Mouse (Mus musculus) neural tube, embryonic 14.5 days (tissue): ENCODE results near the gene Slc43a2. TPM values are rescaled to one million over a fixed set of nuclear protein-coding genes. Genes with fewer than 3 reads are reported as not detected.

Source experiments
- ATAC-seq: fragments of 200-750 bp; cut with Nextera tagmentation; 2 replicates; pipeline ENCODE4 v1.8.0; 2017; ENCODE audit warnings: low read depth, mild to moderate bottlenecking, moderate TSS enrichment, moderate library complexity
- H3K27ac ChIP-seq: fragments of 300-500 bp; sonication (generic); 2 replicates; pipeline ENCODE4 v1.5.1; 2014; ENCODE audit warnings: low read depth, mild to moderate bottlenecking, control low read depth, low read length, moderate library complexity, mixed read lengths
- H3K27me3 ChIP-seq: fragments of 300-500 bp; sonication (generic); 2 replicates; pipeline ENCODE4 v1.6.1; 2014; ENCODE audit warnings: low read length; ENCODE audit not compliant: control insufficient read depth, insufficient read depth
- H3K36me3 ChIP-seq: fragments of 300-500 bp; sonication (generic); 2 replicates; pipeline ENCODE4 v1.6.1; 2014; ENCODE audit warnings: low read length, mixed read lengths; ENCODE audit not compliant: control insufficient read depth, insufficient read depth
- H3K4me1 ChIP-seq: fragments of 300-500 bp; sonication (generic); 2 replicates; pipeline ENCODE4 v1.6.1; 2014; ENCODE audit warnings: low read length; ENCODE audit not compliant: control insufficient read depth, insufficient read depth
- H3K4me2 ChIP-seq: fragments of 300-500 bp; sonication (generic); 2 replicates; pipeline ENCODE4 v1.6.1; 2014; ENCODE audit warnings: mild to moderate bottlenecking, low read depth, low read length, control low read depth
- H3K4me3 ChIP-seq: fragments of 300-500 bp; sonication (generic); 2 replicates; pipeline ENCODE4 v1.5.1; 2014; ENCODE audit warnings: low read depth, low read length, control low read depth, mixed read lengths
- H3K9ac ChIP-seq: fragments of 300-500 bp; sonication (generic); replicated peaks from 2 replicates; pipeline ENCODE4 v1.6.1; 2014; ENCODE audit warnings: low read depth, mild to moderate bottlenecking, control low read depth, low read length, mixed read lengths
- H3K9me3 ChIP-seq: fragments of 300-500 bp; sonication (generic); 2 replicates; pipeline ENCODE4 v1.6.1; 2016; ENCODE audit warnings: low read length; ENCODE audit not compliant: control insufficient read depth
- WGBS: fragments of 180-500 bp; shearing (Covaris S2); extraction: QIAGEN DNeasy Blood & Tissue Kit; methylation state at CpG from one replicate; pipeline ENCODE4 v1.1.7; 2014; 5-methylcytosine and 5-hydroxymethylcytosine counted together
- polyA plus RNA-seq: library from polyadenylated mRNA; unstranded; fragments of >200 nt; fragmentation: Nextera tagmentation; extraction: Ambion mirVana; gene quantifications from 2 replicates; pipeline ENCODE4 v1.2.1, GENCODE M21; 2014

Gene Slc43a2
- polyA plus RNA-seq, 1 experiment from 2014 or later, result 17.0 TPM

- Histone ChIP-seq H3K4me3 (no peak overlapping the region), H3K4me1 (peaks cover 13% of the 10 kb centered on the region), H3K4me2 (no peak overlapping the region), H3K9me3 (no peaks in the 10 kb centered on the region), H3K36me3 (0 out of 2 replicates have a peak, but pooled peaks cover 3% of the 10 kb centered on the region), H3K9ac (no peak overlapping the region), H3K27ac (no peak overlapping the region; the same call in 1 of the 2 replicates), H3K27me3 (no peaks in the 10 kb centered on the region)
- no peak for ATAC-seq
- 86% methylated on average over 5 of the region's 5 CpGs for WGBS
Observed at GRCm38 (mm10) chr11:75586963-75587362, 55.5 kb downstream of the Slc43a2 start.

DNA sequence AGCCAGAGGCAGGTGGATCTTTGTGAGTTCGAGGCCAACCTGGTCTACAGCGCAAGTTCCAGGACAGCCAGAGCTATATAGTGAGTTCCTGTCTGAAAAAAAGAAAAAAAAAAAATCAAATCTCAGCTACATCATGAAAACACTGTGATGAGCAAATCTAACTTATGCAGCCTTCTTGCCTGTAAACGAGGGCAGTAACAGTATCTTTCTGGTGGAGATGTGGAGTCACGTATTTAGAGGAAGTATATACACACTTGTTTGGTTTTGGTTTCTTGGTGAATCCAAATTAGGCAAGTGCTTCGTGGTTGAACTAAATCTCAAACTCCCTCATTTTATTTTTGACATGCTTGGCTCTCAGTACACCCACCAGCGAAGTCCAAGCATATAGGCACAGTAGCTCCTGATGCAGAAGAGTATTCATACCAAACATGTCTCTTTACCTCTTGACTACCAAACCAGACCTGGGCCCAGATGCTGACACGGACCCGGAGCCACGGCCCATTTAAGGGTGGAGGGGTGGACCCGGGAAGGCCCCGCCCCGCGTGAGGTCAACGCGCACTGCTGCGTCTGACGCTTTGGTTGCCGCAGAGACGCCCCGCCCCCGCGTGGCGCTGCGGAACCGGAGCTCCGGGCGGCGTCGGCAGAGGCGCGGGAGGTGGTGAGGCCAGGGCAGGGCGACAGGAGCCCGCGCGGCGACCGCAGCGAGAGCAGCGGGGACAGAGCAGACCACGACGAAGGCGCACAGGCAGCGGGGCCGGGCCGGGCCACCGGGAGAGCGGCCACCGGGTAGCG lies 56.2 kb downstream of the Slc43a2 start, which contains the start of gene Pitpna:
Gene Pitpna, plus strand, starts transcription at position 605 of the 792 bp plus-strand sequence.
- Histone ChIP-seq H3K4me1 (peaks cover 13% of the 10 kb centered on the region), H3K27ac (peak within 1 kb of the TSS; percentile 91), H3K4me3 (peak within 1 kb of the TSS; percentile 86), H3K4me2 (peak within 1 kb of the TSS; percentile 87), H3K9me3 (no peaks in the 10 kb centered on the region), H3K9ac (peak within 1 kb of the TSS; percentile 96), H3K36me3 (peaks cover 5% of the 10 kb centered on the region; the same call in 1 of the 2 replicates), H3K27me3 (no peaks in the 10 kb centered on the region)
- WGBS, result 9% methylated on average over 34 of the region's 49 CpGs
- peak; percentile 94 for ATAC-seq

DNA sequence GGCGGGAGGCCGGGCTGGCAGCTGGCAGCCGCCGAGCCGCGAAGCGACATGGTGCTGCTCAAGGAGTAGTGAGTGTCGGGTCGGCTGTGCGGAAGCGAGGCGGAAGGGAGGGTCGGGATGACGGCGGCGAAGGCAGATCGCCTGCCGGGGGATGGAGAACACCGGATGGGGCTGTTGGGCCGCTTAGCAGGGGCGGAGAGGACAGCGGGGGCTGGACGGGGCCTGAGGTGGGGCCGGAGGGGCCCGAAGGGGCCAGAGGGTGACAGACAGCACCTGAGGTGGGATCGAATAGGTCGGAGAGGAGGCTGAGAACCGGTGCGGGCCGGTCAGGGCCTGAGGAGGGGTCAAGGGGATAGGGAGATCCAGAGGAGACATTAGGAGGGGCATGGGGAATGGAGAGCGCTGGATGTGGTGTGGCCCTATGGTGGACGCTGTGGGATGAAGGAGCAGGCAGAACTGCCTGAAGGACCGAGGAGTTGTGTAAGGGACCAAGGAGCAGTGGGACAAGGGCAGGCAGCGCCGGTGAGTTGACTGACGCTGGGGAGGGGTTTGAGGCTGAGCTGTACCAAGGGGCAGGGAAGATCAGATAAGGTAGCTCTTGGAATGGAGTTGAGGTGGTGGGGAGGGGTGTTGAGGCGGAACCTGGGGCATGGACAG lies 56.9 kb downstream of the Slc43a2 start:
- peak overlapping the region; percentile 86 for H3K4me3 ChIP-seq
- peaks cover 11% of the 10 kb centered on the region; the same call in 1 of the 2 replicates for H3K36me3 ChIP-seq
- no peaks in the 10 kb centered on the region for H3K27me3 ChIP-seq
- ATAC-seq, result peak; percentile 83
- peaks cover 13% of the 10 kb centered on the region for H3K4me1 ChIP-seq
- peak overlapping the region; percentile 96 for H3K9ac ChIP-seq
- H3K4me2 ChIP-seq, result peak overlapping the region; percentile 87
- H3K27ac ChIP-seq, result peak overlapping the region; percentile 91
- 1% methylated on average over 37 of the region's 37 CpGs for WGBS
- no peaks in the 10 kb centered on the region for H3K9me3 ChIP-seq

GRCm38 (mm10) chr11:75592612-75593011 lies 61.1 kb downstream of the Slc43a2 start:
- 83% methylated on average over 5 of the region's 5 CpGs for WGBS
- no peaks in the 10 kb centered on the region for H3K9me3 ChIP-seq
- no peak for ATAC-seq
- no peak overlapping the region for H3K9ac ChIP-seq
- H3K4me3 ChIP-seq, result no peak overlapping the region
- no peaks in the 10 kb centered on the region for H3K27me3 ChIP-seq
- H3K4me1 ChIP-seq, result peaks cover 13% of the 10 kb centered on the region
- no peak overlapping the region for H3K4me2 ChIP-seq
- H3K36me3 ChIP-seq, result peaks cover 31% of the 10 kb centered on the region
- H3K27ac ChIP-seq, result no peak overlapping the region

DNA sequence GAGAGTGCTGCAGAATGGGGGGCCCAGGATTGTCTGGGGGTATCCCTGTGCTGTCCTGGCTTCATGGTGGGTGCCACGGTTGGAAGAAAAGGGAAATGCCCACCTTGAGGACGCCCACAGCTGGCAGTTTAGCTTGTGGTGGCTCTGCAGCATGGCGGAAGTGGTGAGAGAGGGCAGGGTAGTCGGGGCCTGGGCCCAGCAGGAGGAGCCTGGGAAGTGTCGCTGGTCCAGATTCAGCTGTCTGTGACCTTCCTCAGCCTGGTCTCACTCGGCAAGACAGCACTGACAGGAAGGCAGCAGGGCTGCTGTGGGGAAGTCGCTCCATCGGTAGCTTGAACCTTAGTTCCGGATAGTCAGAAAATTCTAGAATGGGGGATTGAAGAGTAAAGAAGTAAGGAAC lies 62.9 kb downstream of the Slc43a2 start:
- H3K9me3 ChIP-seq, result no peaks in the 10 kb centered on the region
- no peaks in the 10 kb centered on the region for H3K27me3 ChIP-seq
- ATAC-seq, result no peak
- no peak overlapping the region for H3K4me2 ChIP-seq
- WGBS, result 87% methylated on average over 9 of the region's 9 CpGs
- peaks cover 40% of the 10 kb centered on the region for H3K36me3 ChIP-seq
- H3K4me1 ChIP-seq, result peaks cover 5% of the 10 kb centered on the region; the same call in 1 of the 2 replicates
- no peak overlapping the region for H3K27ac ChIP-seq
- H3K4me3 ChIP-seq, result no peak overlapping the region
- H3K9ac ChIP-seq, result no peak overlapping the region

DNA sequence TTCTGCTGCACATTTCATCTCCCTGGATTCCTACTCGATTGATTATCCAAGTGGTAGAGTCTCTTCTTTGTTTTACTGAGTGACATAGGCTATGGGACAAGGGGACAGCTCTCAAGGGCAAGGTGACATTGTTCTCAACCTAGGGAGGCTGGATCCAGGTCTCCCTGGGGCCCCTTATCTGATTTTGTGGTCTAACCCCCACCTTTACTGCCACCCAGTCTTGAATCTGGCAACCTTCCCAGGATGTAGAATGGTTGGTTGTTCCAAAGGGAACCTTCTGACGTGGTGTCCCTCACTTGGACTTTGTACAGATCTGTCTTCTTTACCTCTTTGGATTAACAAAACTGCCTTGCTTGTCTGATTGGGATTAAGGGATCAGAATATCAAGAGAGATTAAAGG lies 63.9 kb downstream of the Slc43a2 start:
- no peak for ATAC-seq
- H3K36me3 ChIP-seq, result peaks cover 40% of the 10 kb centered on the region
- H3K27me3 ChIP-seq, result no peaks in the 10 kb centered on the region
- no peaks in the 10 kb centered on the region for H3K4me1 ChIP-seq
- H3K4me3 ChIP-seq, result no peak overlapping the region
- H3K4me2 ChIP-seq, result no peak overlapping the region
- no peak overlapping the region for H3K27ac ChIP-seq
- H3K9me3 ChIP-seq, result no peaks in the 10 kb centered on the region
- WGBS, result 87% methylated on average over 2 of the region's 2 CpGs
- no peak overlapping the region for H3K9ac ChIP-seq

DNA sequence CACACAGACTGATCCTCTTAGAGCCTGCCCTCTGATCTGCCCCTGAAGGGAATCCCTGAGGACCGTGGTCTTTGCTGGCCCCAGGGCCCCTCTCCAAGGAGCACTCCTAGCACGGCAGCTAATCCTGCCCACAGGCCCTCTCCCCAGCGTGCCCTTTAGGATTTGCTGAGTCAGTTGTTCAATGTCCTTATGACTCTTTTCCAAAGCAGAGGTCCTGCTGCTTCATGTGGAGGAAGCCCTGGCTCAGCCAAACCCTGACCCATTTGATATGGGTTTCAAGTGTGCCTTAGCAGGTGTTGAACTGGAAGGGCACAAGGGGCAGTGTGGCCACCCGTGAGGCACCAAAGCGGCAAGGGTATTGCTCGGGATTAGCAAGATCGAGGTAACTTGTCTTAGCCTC lies 64.3 kb downstream of the Slc43a2 start:
- H3K36me3 ChIP-seq, result peaks cover 43% of the 10 kb centered on the region
- H3K9ac ChIP-seq, result no peak overlapping the region
- 85% methylated on average over 7 of the region's 7 CpGs for WGBS
- no peak overlapping the region for H3K4me3 ChIP-seq
- no peaks in the 10 kb centered on the region for H3K4me1 ChIP-seq
- H3K27me3 ChIP-seq, result no peaks in the 10 kb centered on the region
- ATAC-seq, result no peak
- no peak overlapping the region for H3K4me2 ChIP-seq
- no peaks in the 10 kb centered on the region for H3K9me3 ChIP-seq
- H3K27ac ChIP-seq, result no peak overlapping the region

DNA sequence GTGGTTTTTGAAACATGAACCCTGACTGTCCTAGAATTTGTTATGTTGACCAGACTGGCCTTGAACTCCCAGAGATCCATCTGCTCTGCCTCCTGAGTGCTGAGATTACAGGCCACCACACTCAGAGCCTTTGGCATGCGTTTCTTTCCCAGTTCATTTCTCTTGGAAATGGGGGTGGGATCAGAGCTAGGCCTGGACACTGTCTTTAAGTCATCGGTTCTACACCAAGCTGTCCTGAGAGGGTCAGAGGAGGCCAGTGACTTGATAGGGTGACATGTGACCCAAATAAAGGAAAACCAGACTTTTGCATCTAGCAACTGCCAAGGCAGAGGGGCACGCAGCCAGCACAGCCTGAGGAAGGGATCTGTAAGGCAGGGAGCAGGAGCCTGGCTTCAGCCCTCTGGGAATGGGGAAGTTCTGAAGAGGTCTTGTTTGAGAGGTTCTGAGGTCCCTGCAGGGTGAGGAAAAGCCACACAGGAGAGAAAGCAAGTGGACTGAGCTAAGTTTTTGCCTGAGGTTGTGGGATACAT lies 65.3 kb downstream of the Slc43a2 start:
- Histone ChIP-seq H3K9me3 (no peaks in the 10 kb centered on the region), H3K36me3 (peaks cover 52% of the 10 kb centered on the region), H3K27ac (no peak overlapping the region), H3K9ac (no peak overlapping the region), H3K4me2 (no peak overlapping the region), H3K27me3 (no peaks in the 10 kb centered on the region), H3K4me3 (no peak overlapping the region), H3K4me1 (no peaks in the 10 kb centered on the region)
- ATAC-seq, result no peak
- 88% methylated on average over 3 of the region's 3 CpGs for WGBS

- Histone ChIP-seq H3K27me3 (no peaks in the 10 kb centered on the region), H3K9me3 (no peaks in the 10 kb centered on the region), H3K27ac (no peak overlapping the region), H3K36me3 (peaks cover 57% of the 10 kb centered on the region), H3K4me2 (no peak overlapping the region), H3K4me1 (no peaks in the 10 kb centered on the region), H3K9ac (no peak overlapping the region), H3K4me3 (no peak overlapping the region)
- no peak for ATAC-seq
- WGBS, result 95% methylated on average over 6 of the region's 6 CpGs
Observed at GRCm38 (mm10) chr11:75598004-75598403, 66.5 kb downstream of the Slc43a2 start.
